Mouse (Mus musculus): Measurements from ENCODE around the gene Naaa. TPM values are rescaled to one million over a fixed set of nuclear protein-coding genes. Genes with fewer than 3 reads are reported as not detected.

The Naaa gene
- polyA plus RNA-seq, 1 experiment from 2014 or later = 6.4 TPM

Other genes starting within 250 kb of the Naaa start
- 0.18 and 0.31 TPM in 2 replicates for gene Cdkl2, start 234.3 kb downstream of the Naaa start, polyA plus RNA-seq (2015; fragmentation: Nextera tagmentation; extraction: Ambion mirVana)
- gene G3bp2, start 194.5 kb downstream of the Naaa start, polyA plus RNA-seq (2015; fragmentation: Nextera tagmentation; extraction: Ambion mirVana) = 40.0 and 40.4 TPM in 2 replicates
- 19.3 and 19.4 TPM in 2 replicates for gene Uso1, start 140.2 kb downstream of the Naaa start, polyA plus RNA-seq (2015; fragmentation: Nextera tagmentation; extraction: Ambion mirVana)
- gene U90926, start 62.8 kb downstream of the Naaa start, polyA plus RNA-seq (2015; fragmentation: Nextera tagmentation; extraction: Ambion mirVana) = not detected in 2 replicates
- gene Ppef2, start 21.9 kb downstream of the Naaa start, polyA plus RNA-seq (2015; fragmentation: Nextera tagmentation; extraction: Ambion mirVana) = not detected in 2 replicates
- gene Sdad1, start 32.3 kb upstream of the Naaa start, polyA plus RNA-seq (2015; fragmentation: Nextera tagmentation; extraction: Ambion mirVana) = 14.5 and 15.0 TPM in 2 replicates
- gene Cxcl9, start 49.9 kb upstream of the Naaa start, polyA plus RNA-seq (2015; fragmentation: Nextera tagmentation; extraction: Ambion mirVana) = 0.20 TPM in 1 of 2 replicates, not detected in the other
- gene Art3, start 53.7 kb upstream of the Naaa start, polyA plus RNA-seq (2015; fragmentation: Nextera tagmentation; extraction: Ambion mirVana) = 0.74 and 0.93 TPM in 2 replicates
- gene Cxcl10, start 70.7 kb upstream of the Naaa start, polyA plus RNA-seq (2015; fragmentation: Nextera tagmentation; extraction: Ambion mirVana) = 3.5 and 3.8 TPM in 2 replicates
- gene Nup54, start 157.0 kb upstream of the Naaa start, polyA plus RNA-seq (2015; fragmentation: Nextera tagmentation; extraction: Ambion mirVana) = 23.0 and 28.0 TPM in 2 replicates
- 7.8 and 8.0 TPM in 2 replicates for gene Scarb2, start 228.7 kb upstream of the Naaa start, polyA plus RNA-seq (2015; fragmentation: Nextera tagmentation; extraction: Ambion mirVana)